Mouse (Mus musculus) G1E (cell line): ENCODE measurements around the gene Cep41. TPM values are rescaled to one million over a fixed set of nuclear protein-coding genes. Genes with fewer than 3 reads are reported as not detected.

Experiments used
- ATAC-seq: 2 replicates; pipeline ENCODE4 v1.8.0; 2016; ENCODE audit warnings: mild to moderate bottlenecking; ENCODE audit not compliant: insufficient number of reproducible peaks, poor library complexity, low FRiP score, severe bottlenecking; ENCODE audit errors: extremely low read depth
- DNase-seq: peaks from one replicate; pipeline ENCODE4 v3.0.0; 2012; ENCODE audit warnings: low spot score
- H3K27me3 ChIP-seq: 2 replicates; pipeline ENCODE4 v1.6.1; 2012; ENCODE audit warnings: mild to moderate bottlenecking, low read length, inconsistent platforms; ENCODE audit not compliant: insufficient read depth
- H3K36me3 ChIP-seq: replicated peaks from 2 replicates; pipeline ENCODE3; 2012; ENCODE audit warnings: mild to moderate bottlenecking, inconsistent platforms
- H3K4me1 ChIP-seq: 2 replicates; pipeline ENCODE4 v1.6.1; 2012; ENCODE audit warnings: low read depth, low read length, inconsistent platforms, mixed read lengths; ENCODE audit not compliant: insufficient read depth
- H3K4me3 ChIP-seq: 2 replicates; pipeline ENCODE4 v1.5.1; 2012; ENCODE audit warnings: low read depth, mild to moderate bottlenecking, inconsistent platforms, low read length, moderate library complexity, mixed read lengths
- H3K9me3 ChIP-seq: replicated peaks from 2 replicates; pipeline ENCODE4 v1.6.1; 2012; ENCODE audit warnings: inconsistent platforms
- CTCF ChIP-seq: IDR thresholded peaks from 2 replicates; pipeline ENCODE4 v1.5.1; 2012; ENCODE audit warnings: low read depth, low read length, inconsistent platforms, mixed read lengths
- GATA1 ChIP-seq: IDR thresholded peaks from 2 replicates; pipeline ENCODE4 v1.6.1; 2012; ENCODE audit warnings: borderline replicate concordance, low read length, inconsistent platforms, mixed read lengths
- GATA2 ChIP-seq: IDR thresholded peaks from 2 replicates; pipeline ENCODE4 v1.6.1; 2012; ENCODE audit warnings: low read depth, low read length, inconsistent platforms, borderline replicate concordance
- POLR2AphosphoS5 ChIP-seq: IDR thresholded peaks from 2 replicates; pipeline ENCODE4 v1.6.1; 2012; ENCODE audit warnings: low read depth, low read length, inconsistent platforms; ENCODE audit not compliant: insufficient replicate concordance
- TAL1 ChIP-seq: conservative IDR thresholded peaks from 2 replicates; pipeline ENCODE4 v1.6.1; 2012; ENCODE audit warnings: low read depth, low read length, inconsistent platforms, mixed read lengths
- polyA plus RNA-seq: library from polyadenylated mRNA; stranded (reverse); fragments of >175 nt; gene quantifications from 2 replicates; pipeline ENCODE4 v1.2.3, GENCODE M21; 2012
- total RNA-seq, 2 experiments: library from RNA; stranded (forward) in 1 of 2; stranded (reverse) in 1 of 2; fragments of 200-1000 nt in 1 of 2; fragments of >200 nt in 1 of 2; fragmentation: Nextera tagmentation in 1 of 2; gene quantifications; 2 replicates each; pipeline ENCODE4 v1.2.3; 2014 to 2017

Gene Cep41
- total and polyA plus RNA-seq, 3 experiments: 14.6 to 32.6 (median 28.3) TPM

DNA sequence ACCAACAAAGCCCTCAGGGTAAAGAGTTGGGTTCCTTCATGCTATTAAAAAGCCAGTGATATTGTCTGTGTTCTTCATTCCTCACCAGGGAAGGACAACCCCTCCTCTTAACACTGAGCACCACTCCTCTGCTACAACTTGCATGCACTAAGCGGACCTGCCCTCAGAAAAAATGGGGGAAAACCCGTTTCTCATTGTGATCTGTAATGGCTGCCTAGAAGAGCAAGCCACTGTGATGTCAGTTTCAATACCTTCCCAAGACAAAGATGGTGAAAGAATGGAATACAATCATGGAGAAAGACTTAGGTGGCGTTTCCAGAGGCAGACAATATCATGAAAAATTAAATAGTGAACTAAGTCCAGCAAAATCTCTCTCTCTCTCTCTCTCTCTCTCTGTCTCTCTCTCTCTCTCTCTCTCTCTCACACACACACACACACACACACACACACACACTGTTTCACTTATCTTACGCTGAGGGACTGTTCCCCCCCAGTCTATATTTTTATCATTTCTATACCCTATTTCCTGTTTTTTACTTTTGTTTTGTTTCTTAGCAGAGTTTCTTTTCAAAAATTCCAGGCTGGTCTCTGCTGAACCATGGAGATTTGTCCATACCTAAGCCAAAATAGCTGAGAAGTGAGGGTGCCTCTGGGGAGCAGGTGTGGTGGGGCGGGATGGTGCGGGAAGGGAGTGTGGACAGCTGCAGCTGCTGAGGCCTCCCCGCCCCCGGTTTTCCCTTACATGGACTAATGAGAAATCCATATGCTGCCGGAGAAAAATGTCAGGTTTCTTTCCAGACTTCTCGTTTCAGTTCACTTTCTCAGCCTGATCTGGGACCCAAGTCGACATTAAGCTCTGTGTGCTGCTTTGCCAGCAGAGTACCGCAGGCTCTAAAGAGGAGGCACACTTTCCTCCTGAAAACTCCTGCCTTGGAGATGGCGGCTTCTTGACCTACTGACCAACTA, 11.3 kb downstream of the Cep41 start:
- Histone ChIP-seq H3K27me3 (no peaks in the 10 kb centered on the region), H3K4me3 (no peak overlapping the region; the same call in 1 of the 2 replicates), H3K36me3 (peaks cover 19% of the 10 kb centered on the region), H3K9me3 (no peaks in the 10 kb centered on the region), H3K4me1 (peaks cover 9% of the 10 kb centered on the region)
- TF ChIP-seq GATA1: no peak
- no peak for TF ChIP-seq TAL1
- no peak for TF ChIP-seq GATA2
- no peak for TF ChIP-seq POLR2AphosphoS5
- TF ChIP-seq CTCF: no peak
- DNase-seq (no peak), ATAC-seq (no peak; the same call in 1 of the 2 replicates)

DNA sequence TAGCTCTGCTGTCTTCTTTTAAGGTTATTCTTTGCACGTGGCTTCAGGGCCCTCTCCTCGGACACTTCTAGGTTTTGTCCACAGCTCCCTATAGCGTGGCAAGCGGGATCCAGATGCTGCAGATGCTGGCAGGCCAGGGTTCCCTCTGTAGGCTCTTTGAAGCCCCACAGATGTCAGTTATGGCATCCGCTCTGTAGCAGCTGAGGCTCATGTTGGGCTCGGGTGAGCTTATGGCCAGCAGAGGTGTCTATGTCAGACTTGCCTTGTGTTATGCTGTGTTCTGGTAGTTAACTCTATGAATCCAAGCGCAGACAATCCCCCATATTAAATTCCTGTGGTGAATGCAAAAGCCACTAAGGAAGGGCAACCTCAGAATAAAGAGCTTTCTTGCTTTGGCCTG, 13.1 kb downstream of the Cep41 start:
- H3K4me3 ChIP-seq: no peak overlapping the region
- DNase-seq: no peak
- peaks cover 20% of the 10 kb centered on the region for H3K36me3 ChIP-seq
- no peaks in the 10 kb centered on the region for H3K9me3 ChIP-seq
- peaks cover 9% of the 10 kb centered on the region for H3K4me1 ChIP-seq
- TF ChIP-seq GATA1: no peak
- no peak for TF ChIP-seq CTCF
- TF ChIP-seq POLR2AphosphoS5: no peak
- no peak for TF ChIP-seq GATA2
- no peak for TF ChIP-seq TAL1
- ATAC-seq: no peak
- no peaks in the 10 kb centered on the region for H3K27me3 ChIP-seq

- Histone ChIP-seq H3K4me1 (peaks cover 9% of the 10 kb centered on the region), H3K4me3 (no peak overlapping the region), H3K36me3 (peaks cover 22% of the 10 kb centered on the region), H3K27me3 (no peaks in the 10 kb centered on the region), H3K9me3 (no peaks in the 10 kb centered on the region)
- TF ChIP-seq CTCF (no peak), TAL1 (no peak), GATA2 (no peak), POLR2AphosphoS5 (no peak), GATA1 (no peak)
- no peak for ATAC-seq
- DNase-seq: no peak
Measured at GRCm38 (mm10) chr6:30679567-30679966, 14.0 kb downstream of the Cep41 start.

DNA sequence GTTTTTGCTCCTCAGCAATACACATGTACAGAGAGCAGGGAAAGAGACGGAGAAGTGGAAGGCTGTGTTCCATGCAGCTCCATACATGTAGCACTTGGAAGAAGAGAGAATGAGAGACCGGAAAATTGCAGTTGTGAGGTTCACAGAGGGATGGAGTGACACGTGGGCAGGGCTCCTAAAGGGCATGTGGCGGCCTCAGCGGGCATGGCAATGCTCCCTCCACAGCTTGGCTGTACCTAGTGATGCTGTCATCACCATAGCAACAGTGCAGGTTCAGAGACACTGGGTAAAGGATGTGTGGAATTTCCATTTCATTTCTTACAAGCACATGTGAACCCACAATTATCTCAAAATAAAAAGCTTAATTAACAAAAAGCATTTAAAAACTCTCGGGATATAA, 15.1 kb downstream of the Cep41 start:
- H3K27me3 ChIP-seq: no peaks in the 10 kb centered on the region
- peaks cover 12% of the 10 kb centered on the region for H3K4me1 ChIP-seq
- DNase-seq: no peak
- H3K9me3 ChIP-seq: no peaks in the 10 kb centered on the region
- no peak for ATAC-seq
- no peak for TF ChIP-seq CTCF
- TF ChIP-seq GATA2: no peak
- no peak for TF ChIP-seq GATA1
- no peak for TF ChIP-seq TAL1
- TF ChIP-seq POLR2AphosphoS5: no peak
- H3K4me3 ChIP-seq: no peak overlapping the region
- H3K36me3 ChIP-seq: peaks cover 22% of the 10 kb centered on the region

- DNase-seq (no peak), ATAC-seq (no peak)
- H3K4me3 ChIP-seq: no peak overlapping the region
- H3K4me1 ChIP-seq: peaks cover 9% of the 10 kb centered on the region
- H3K27me3 ChIP-seq: no peaks in the 10 kb centered on the region
- H3K36me3 ChIP-seq: peaks cover 21% of the 10 kb centered on the region
- no peak for TF ChIP-seq GATA2
- no peaks in the 10 kb centered on the region for H3K9me3 ChIP-seq
Measured at GRCm38 (mm10) chr6:30677591-30677990, 16.0 kb downstream of the Cep41 start.

DNA sequence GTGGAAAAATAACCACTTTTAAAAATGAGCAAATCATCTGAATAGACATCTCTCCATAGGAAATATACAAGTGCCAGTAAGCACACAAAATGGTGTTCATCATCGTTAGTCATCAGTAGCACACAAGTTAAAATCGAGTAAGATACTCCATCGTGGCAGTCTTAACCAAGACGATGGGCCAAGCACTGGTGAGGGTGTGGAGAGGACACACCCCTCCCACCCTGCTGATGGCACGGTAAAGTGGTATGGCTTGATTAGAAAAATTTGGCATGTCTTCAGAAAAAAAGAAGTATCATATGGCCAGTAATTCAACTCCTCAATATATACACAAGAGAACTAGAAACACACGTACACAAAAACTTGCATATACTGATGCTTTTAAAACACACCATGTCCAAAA, 17.0 kb downstream of the Cep41 start:
- Histone ChIP-seq H3K9me3 (no peaks in the 10 kb centered on the region), H3K36me3 (peaks cover 22% of the 10 kb centered on the region), H3K4me3 (no peak overlapping the region), H3K27me3 (no peaks in the 10 kb centered on the region), H3K4me1 (0 out of 2 replicates have a peak, but pooled peaks cover 5% of the 10 kb centered on the region)
- ATAC-seq: no peak
- DNase-seq: no peak
- no peak for TF ChIP-seq GATA1
- TF ChIP-seq CTCF: no peak
- TF ChIP-seq TAL1: no peak
- no peak for TF ChIP-seq POLR2AphosphoS5
- no peak for TF ChIP-seq GATA2
